Mouse (Mus musculus) liver, embryonic 11.5 days (tissue): ENCODE results near the gene Tmem253. TPM values are rescaled to one million over a fixed set of nuclear protein-coding genes. Genes with fewer than 3 reads are reported as not detected.

Source experiments
- ATAC-seq: fragments of 200-750 bp; cut with Nextera tagmentation; replicated peaks from 2 replicates; pipeline ENCODE4 v1.8.0; 2017; ENCODE audit warnings: moderate number of reproducible peaks, mild to moderate bottlenecking, moderate TSS enrichment, moderate library complexity; ENCODE audit not compliant: low FRiP score
- DNase-seq: peaks from one replicate; pipeline ENCODE4 v3.0.0-alpha.2; 2017; ENCODE audit warnings: low spot score
- H3K27ac ChIP-seq: fragments of 300-500 bp; sonication (generic); 2 replicates; pipeline ENCODE4 v1.5.1; 2014; ENCODE audit warnings: mild to moderate bottlenecking, low read depth, low read length, control low read depth
- H3K27me3 ChIP-seq: fragments of 300-500 bp; sonication (generic); replicated peaks from 2 replicates; pipeline ENCODE4 v1.6.1; 2014; ENCODE audit warnings: low read length, mixed read lengths; ENCODE audit not compliant: control insufficient read depth, insufficient read depth
- H3K36me3 ChIP-seq: fragments of 300-500 bp; sonication (generic); 2 replicates; pipeline ENCODE4 v1.6.1; 2014; ENCODE audit warnings: mild to moderate bottlenecking, low read length, moderate library complexity, mixed read lengths; ENCODE audit not compliant: control insufficient read depth, insufficient read depth
- H3K4me1 ChIP-seq: fragments of 300-500 bp; sonication (generic); replicated peaks from 2 replicates; pipeline ENCODE4 v1.6.1; 2014; ENCODE audit warnings: low read length, mixed read lengths; ENCODE audit not compliant: control insufficient read depth, insufficient read depth
- H3K4me2 ChIP-seq: fragments of 300-500 bp; sonication (generic); 2 replicates; pipeline ENCODE4 v1.6.1; 2014; ENCODE audit warnings: mild to moderate bottlenecking, control low read depth, moderate library complexity
- H3K4me3 ChIP-seq: fragments of 300-500 bp; sonication (generic); 2 replicates; pipeline ENCODE4 v1.5.1; 2014; ENCODE audit warnings: low read depth, low read length, control low read depth
- H3K9ac ChIP-seq: fragments of 300-500 bp; sonication (generic); 2 replicates; pipeline ENCODE4 v1.6.1; 2014; ENCODE audit warnings: low read depth, low read length, control low read depth
- H3K9me3 ChIP-seq: fragments of 300-500 bp; sonication (generic); 2 replicates; pipeline ENCODE4 v1.6.1; 2016; ENCODE audit warnings: low read length, inconsistent platforms, mixed read lengths; ENCODE audit not compliant: control insufficient read depth
- WGBS: fragments of 180-500 bp; shearing (Covaris S2); extraction: QIAGEN DNeasy Blood & Tissue Kit; methylation state at CpG from one replicate; pipeline ENCODE4 v1.1.7; 2014; 5-methylcytosine and 5-hydroxymethylcytosine counted together
- polyA plus RNA-seq: library from polyadenylated mRNA; unstranded; fragments of >200 nt; fragmentation: Nextera tagmentation; extraction: Ambion mirVana; gene quantifications from 2 replicates; pipeline ENCODE4 v1.2.1, GENCODE M21; 2014

The Tmem253 gene
- polyA plus RNA-seq, 1 experiment from 2014 or later, result 0.85 TPM

- Histone ChIP-seq H3K4me1 (0 out of 2 replicates have a peak, but pooled peaks cover 3% of the 10 kb centered on the region), H3K4me2 (no peak overlapping the region), H3K36me3 (peaks cover 27% of the 10 kb centered on the region), H3K27me3 (no peaks in the 10 kb centered on the region), H3K9me3 (no peaks in the 10 kb centered on the region), H3K4me3 (no peak overlapping the region), H3K9ac (no peak overlapping the region), H3K27ac (no peak overlapping the region)
- DNase-seq, result no peak
- 87% methylated on average over 14 of the region's 14 CpGs for WGBS
- no peak for ATAC-seq
These were observed 18.0 kb upstream of the Tmem253 start for GRCm38 (mm10) chr14:51997483-51997882.

- no peak for ATAC-seq
- no peaks in the 10 kb centered on the region for H3K9me3 ChIP-seq
- WGBS, result 54% methylated on average over 16 of the region's 16 CpGs
- DNase-seq, result no peak
- no peaks in the 10 kb centered on the region for H3K27me3 ChIP-seq
- H3K4me1 ChIP-seq, result peaks cover 7% of the 10 kb centered on the region
- H3K36me3 ChIP-seq, result peaks cover 38% of the 10 kb centered on the region
- no peak overlapping the region for H3K4me2 ChIP-seq
- no peak overlapping the region for H3K27ac ChIP-seq
- H3K9ac ChIP-seq, result no peak overlapping the region
- no peak overlapping the region for H3K4me3 ChIP-seq
These were observed 11.4 kb upstream of the Tmem253 start for GRCm38 (mm10) chr14:52003981-52004495.

GRCm38 (mm10) chr14:52005141-52005540, 10.3 kb upstream of the Tmem253 start:
- H3K36me3 ChIP-seq, result peaks cover 37% of the 10 kb centered on the region

DNA sequence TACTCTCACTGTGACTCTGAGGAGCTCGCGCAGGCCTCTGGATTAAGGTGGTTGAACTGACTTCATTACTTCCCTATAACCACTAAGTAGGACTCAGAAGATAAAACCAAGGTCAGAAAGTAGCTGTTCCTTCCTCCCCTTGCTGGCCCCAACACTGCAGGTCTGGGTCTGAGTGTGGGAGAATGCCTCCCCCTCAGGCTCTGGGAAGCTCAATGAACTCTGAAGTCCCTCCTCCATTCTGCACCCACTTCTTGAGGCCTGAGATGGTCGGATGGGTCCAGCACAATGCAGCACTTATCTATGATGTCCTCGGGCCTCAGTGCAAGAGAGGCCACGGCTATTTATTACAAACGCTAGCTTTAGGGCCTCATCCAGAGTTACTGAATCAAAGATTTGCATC, 9.8 kb upstream of the Tmem253 start:
- WGBS, result 76% methylated on average over 6 of the region's 6 CpGs
- Histone ChIP-seq H3K4me2 (no peak overlapping the region), H3K9ac (no peak overlapping the region), H3K4me1 (peaks cover 16% of the 10 kb centered on the region), H3K27ac (no peak overlapping the region), H3K36me3 (peaks cover 36% of the 10 kb centered on the region), H3K4me3 (no peak overlapping the region), H3K9me3 (no peaks in the 10 kb centered on the region), H3K27me3 (0 out of 2 replicates have a peak, but pooled peaks cover 3% of the 10 kb centered on the region)
- ATAC-seq (no peak), DNase-seq (peak; percentile 28)

More at GRCm38 (mm10) chr14:52005141-52005540, 10.3 kb upstream of the Tmem253 start:
- no peak overlapping the region for H3K27ac ChIP-seq
- H3K27me3 ChIP-seq, result 0 out of 2 replicates have a peak, but pooled peaks cover 3% of the 10 kb centered on the region
- H3K4me1 ChIP-seq, result peaks cover 11% of the 10 kb centered on the region
- H3K9me3 ChIP-seq, result no peaks in the 10 kb centered on the region
- H3K4me3 ChIP-seq, result no peak overlapping the region
- ATAC-seq, result no peak
- no peak overlapping the region for H3K4me2 ChIP-seq
- H3K9ac ChIP-seq, result no peak overlapping the region
- DNase-seq, result peak; percentile 30
- 76% methylated on average over 7 of the region's 7 CpGs for WGBS

DNA sequence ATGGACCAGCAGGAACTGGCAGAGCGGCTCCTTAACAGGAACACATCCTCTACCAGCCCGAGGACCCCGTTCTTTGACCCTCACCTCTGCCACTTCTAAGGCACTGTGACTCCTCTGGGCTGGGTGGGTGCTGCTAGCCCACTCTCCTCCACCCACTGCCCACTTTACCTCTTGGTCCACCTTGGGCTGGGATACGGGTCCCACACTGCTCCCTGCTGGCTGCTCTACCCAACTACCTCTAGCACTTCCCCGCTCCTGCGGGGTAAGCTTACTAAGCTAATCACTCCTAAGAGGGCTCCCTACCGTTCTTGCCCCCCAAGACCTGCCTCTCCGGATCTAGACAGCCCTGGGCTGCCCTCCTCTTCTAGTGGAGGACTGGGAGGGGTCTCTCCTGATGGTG, 9.2 kb upstream of the Tmem253 start:
- WGBS, result 80% methylated on average over 8 of the region's 8 CpGs
- DNase-seq, result peak; percentile 33
- H3K9ac ChIP-seq, result no peak overlapping the region
- H3K27me3 ChIP-seq, result 0 out of 2 replicates have a peak, but pooled peaks cover 3% of the 10 kb centered on the region
- ATAC-seq, result no peak
- H3K4me3 ChIP-seq, result no peak overlapping the region
- H3K4me2 ChIP-seq, result no peak overlapping the region
- no peak overlapping the region for H3K27ac ChIP-seq
- H3K9me3 ChIP-seq, result no peaks in the 10 kb centered on the region
- H3K36me3 ChIP-seq, result peaks cover 31% of the 10 kb centered on the region
- peaks cover 19% of the 10 kb centered on the region for H3K4me1 ChIP-seq

GRCm38 (mm10) chr14:52006771-52007170, 8.7 kb upstream of the Tmem253 start:
- peaks cover 19% of the 10 kb centered on the region for H3K4me1 ChIP-seq
- H3K9ac ChIP-seq, result no peak overlapping the region
- ATAC-seq (no peak), DNase-seq (peak; percentile 31)
- no peak overlapping the region for H3K4me3 ChIP-seq
- no peak overlapping the region for H3K4me2 ChIP-seq
- 0 out of 2 replicates have a peak, but pooled peaks cover 3% of the 10 kb centered on the region for H3K27me3 ChIP-seq
- WGBS, result 96% methylated on average over 23 of the region's 23 CpGs
- no peaks in the 10 kb centered on the region for H3K9me3 ChIP-seq
- peaks cover 30% of the 10 kb centered on the region for H3K36me3 ChIP-seq
- H3K27ac ChIP-seq, result no peak overlapping the region

DNA sequence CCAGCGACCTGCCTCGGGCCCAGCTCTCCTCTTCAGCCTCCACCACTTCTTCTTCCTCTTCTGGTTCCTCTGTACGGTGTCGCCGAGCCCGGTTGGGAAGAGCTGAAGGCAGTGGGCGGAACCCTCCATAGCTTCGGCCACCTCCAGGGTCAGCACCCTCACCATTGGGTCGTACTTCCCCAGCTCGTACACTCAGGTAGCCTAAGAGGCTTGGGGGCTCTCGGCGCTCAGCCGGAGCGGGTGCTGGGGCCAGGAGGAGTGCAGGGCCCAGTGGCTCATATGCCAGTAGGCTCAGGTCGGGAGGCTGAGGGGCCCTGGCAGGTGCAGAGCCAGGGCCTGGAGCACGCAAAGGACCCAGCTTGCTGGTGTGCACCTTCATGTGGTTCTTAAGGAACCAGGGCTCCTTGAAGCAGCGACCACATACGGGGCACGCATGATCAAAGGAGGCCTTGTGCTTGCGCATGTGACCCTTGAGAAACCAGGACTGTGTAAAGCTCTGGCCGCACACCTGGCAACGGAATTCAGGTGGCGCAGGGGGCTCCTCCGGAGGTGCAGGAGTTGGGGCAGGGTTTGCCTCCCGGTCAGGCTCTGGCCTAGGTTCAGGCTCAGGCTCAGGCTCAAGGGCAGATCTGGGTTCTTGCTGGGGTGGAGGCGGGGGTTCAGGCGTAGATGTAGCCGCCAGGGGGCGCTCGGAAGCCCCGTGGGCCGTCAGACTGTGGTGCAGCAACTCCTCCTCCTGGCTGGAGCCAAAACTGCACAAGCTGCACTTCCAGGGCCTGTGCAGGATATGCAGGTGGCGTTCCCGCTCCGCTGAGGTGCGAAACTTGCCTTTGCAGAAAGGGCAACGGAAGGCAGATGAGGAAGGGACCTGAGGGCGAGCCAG, 6.9 kb upstream of the Tmem253 start:
- Histone ChIP-seq H3K4me3 (no peak overlapping the region), H3K4me1 (peaks cover 19% of the 10 kb centered on the region), H3K27me3 (0 out of 2 replicates have a peak, but pooled peaks cover 3% of the 10 kb centered on the region), H3K4me2 (peak overlapping the region; percentile 51), H3K9me3 (no peaks in the 10 kb centered on the region), H3K9ac (0 out of 2 replicates have a peak overlapping the region, but pooled peaks have one; percentile 16), H3K36me3 (peaks cover 27% of the 10 kb centered on the region), H3K27ac (no peak overlapping the region)
- 55% methylated on average over 38 of the region's 38 CpGs for WGBS
- peak; percentile 83 for ATAC-seq
- DNase-seq, result peak; percentile 86

DNA sequence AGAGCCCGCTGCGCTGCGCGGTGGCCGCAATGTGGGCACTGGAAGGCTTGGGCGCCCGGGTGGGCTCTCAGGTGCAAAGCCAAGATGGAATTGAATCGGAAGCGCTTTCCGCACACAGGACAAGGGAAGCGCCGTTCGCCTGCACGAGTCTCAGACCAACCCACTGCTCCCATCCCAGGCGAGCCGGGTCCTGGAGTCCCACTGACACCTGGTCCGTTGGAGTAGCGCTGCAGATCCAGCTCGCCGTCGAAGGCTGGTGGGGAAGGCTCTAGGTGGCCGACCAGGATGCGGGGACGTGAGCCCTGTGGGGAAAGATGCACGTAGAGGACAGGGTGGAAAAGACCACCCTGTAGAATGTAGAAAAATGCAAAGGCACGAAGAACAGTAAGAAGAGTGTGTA, 6.1 kb upstream of the Tmem253 start:
- Histone ChIP-seq H3K27ac (no peak overlapping the region), H3K4me1 (peaks cover 19% of the 10 kb centered on the region), H3K27me3 (0 out of 2 replicates have a peak, but pooled peaks cover 3% of the 10 kb centered on the region), H3K36me3 (peaks cover 24% of the 10 kb centered on the region), H3K9me3 (no peaks in the 10 kb centered on the region), H3K4me3 (no peak overlapping the region), H3K9ac (0 out of 2 replicates have a peak overlapping the region, but pooled peaks have one; percentile 16), H3K4me2 (peak overlapping the region; percentile 51)
- ATAC-seq (no peak), DNase-seq (no peak)
- WGBS, result 64% methylated on average over 26 of the region's 26 CpGs
